Mouse (Mus musculus): ENCODE data around the gene Usp7. TPM values are rescaled to one million over a fixed set of nuclear protein-coding genes. Genes with fewer than 3 reads are reported as not detected.
A peak's percentile ranks its signal among the peaks of the same experiment; 100 is the strongest.

Usp7 gene
- polyA plus RNA-seq, 1 experiment from 2014 or later = 61.4 TPM

DNA sequence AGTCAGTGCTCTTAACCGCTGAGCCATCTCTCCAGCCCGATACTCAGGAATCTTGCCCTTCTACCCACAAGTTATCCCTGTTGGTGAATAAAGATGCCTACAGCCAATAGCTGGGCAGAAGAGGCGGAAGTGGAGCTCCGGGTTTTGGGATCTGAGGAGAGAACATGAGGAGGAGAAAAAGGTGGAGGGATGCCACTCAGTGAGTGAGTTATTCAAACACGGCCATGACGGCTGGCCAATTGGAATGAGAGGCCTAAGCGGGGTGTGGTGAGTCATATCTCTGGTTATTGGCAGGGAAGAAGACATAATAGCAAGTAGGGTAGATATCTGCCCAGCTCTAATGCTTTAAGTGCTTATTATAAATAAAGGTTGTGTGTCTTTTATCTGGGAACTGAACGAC lies 43.2 kb downstream of the Usp7 start:
- no peaks in the 10 kb centered on the region for H3K4me1 ChIP-seq (ENCODE audit: control insufficient read depth, insufficient read depth, low read length)
- no peaks in the 10 kb centered on the region for H3K36me3 ChIP-seq (ENCODE audit: control insufficient read depth, insufficient read depth, low read length)
- no peak overlapping the region for H3K27ac ChIP-seq (ENCODE audit: low read depth, low read length)
- no peak overlapping the region for H3K4me3 ChIP-seq (ENCODE audit: low read depth, low read length)
- no peaks in the 10 kb centered on the region for H3K9me3 ChIP-seq (ENCODE audit: control insufficient read depth, low read length)
- WGBS = 96% methylated on average over 8 of the region's 8 CpGs
- ATAC-seq (ENCODE audit: low read depth) = no peak
- no peak overlapping the region for H3K4me2 ChIP-seq (ENCODE audit: low read depth, low read length)
- H3K27me3 ChIP-seq (ENCODE audit: control insufficient read depth, insufficient read depth, low read length) = no peaks in the 10 kb centered on the region
- H3K9ac ChIP-seq (replicated peaks; ENCODE audit: low read depth, low read length) = no peak overlapping the region

DNA sequence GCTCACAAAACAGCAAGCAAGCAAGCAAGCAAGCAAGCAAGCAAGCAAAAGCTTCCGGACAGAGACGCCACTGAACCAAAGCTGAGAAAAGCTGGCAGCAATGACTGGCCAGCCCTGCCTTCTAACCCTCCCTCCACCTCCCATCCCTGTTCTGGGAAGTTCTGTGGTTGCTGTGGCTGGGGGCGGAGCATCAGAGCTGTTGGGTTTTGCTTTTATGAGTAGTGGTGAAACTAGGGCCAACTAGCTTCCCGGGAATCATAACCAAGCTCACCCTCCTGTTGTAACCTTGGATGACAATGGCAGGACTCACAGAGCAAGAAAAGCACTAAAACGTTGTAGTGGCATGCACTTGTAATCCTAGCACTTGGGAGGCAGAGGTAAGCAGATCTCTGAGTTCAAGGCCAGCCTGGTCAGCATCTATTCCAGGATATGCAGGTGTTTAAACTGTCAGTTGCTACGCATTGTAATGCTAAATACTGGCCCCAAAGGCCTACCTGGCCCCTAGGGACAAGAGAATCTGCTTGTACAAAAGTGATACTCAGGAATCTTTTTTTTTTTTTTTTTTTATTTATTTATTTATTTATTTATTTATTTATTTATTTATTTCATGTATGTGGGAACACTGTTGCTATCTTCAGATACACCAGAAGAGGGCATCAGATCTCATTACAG lies 43.8 kb downstream of the Usp7 start:
- Histone ChIP-seq H3K9ac (replicated peaks; ENCODE audit: low read depth, low read length) (no peak overlapping the region), H3K36me3 (ENCODE audit: control insufficient read depth, insufficient read depth, low read length) (no peaks in the 10 kb centered on the region), H3K4me3 (ENCODE audit: low read depth, low read length) (no peak overlapping the region), H3K27me3 (ENCODE audit: control insufficient read depth, insufficient read depth, low read length) (no peaks in the 10 kb centered on the region), H3K9me3 (ENCODE audit: control insufficient read depth, low read length) (no peaks in the 10 kb centered on the region), H3K27ac (ENCODE audit: low read depth, low read length) (no peak overlapping the region), H3K4me2 (ENCODE audit: low read depth, low read length) (no peak overlapping the region), H3K4me1 (ENCODE audit: control insufficient read depth, insufficient read depth, low read length) (no peaks in the 10 kb centered on the region)
- WGBS = 81% methylated on average over 6 of the region's 6 CpGs
- no peak for ATAC-seq (ENCODE audit: low read depth)

DNA sequence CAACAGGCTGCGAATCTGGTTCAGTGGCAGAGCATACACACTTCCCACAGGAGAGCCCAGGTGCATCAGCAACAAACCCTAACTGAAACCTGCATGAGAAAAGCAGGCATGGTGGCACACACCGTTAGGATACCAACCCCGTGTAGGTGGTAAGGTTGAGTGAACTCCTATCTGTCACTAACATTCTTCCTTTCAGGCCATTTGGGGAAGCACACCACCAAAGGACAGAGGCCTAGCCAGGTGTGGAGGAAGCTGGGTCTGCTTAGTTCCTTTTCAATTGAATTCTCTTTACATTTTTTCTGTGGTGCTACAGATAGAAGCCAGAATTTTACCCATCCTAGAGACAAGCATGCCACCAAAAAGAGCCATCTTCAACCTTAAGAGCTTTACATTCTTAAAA lies 44.3 kb downstream of the Usp7 start:
- H3K27ac ChIP-seq (ENCODE audit: low read depth, low read length) = no peak overlapping the region
- H3K4me3 ChIP-seq (ENCODE audit: low read depth, low read length) = no peak overlapping the region
- H3K4me1 ChIP-seq (ENCODE audit: control insufficient read depth, insufficient read depth, low read length) = no peaks in the 10 kb centered on the region
- whole genome bisulfite sequencing = 84% methylated on average over 3 of the region's 3 CpGs
- H3K27me3 ChIP-seq (ENCODE audit: control insufficient read depth, insufficient read depth, low read length) = no peaks in the 10 kb centered on the region
- no peaks in the 10 kb centered on the region for H3K36me3 ChIP-seq (ENCODE audit: control insufficient read depth, insufficient read depth, low read length)
- no peak overlapping the region for H3K9ac ChIP-seq (replicated peaks; ENCODE audit: low read depth, low read length)
- no peak for ATAC-seq (ENCODE audit: low read depth)
- H3K4me2 ChIP-seq (ENCODE audit: low read depth, low read length) = no peak overlapping the region
- no peaks in the 10 kb centered on the region for H3K9me3 ChIP-seq (ENCODE audit: control insufficient read depth, low read length)

DNA sequence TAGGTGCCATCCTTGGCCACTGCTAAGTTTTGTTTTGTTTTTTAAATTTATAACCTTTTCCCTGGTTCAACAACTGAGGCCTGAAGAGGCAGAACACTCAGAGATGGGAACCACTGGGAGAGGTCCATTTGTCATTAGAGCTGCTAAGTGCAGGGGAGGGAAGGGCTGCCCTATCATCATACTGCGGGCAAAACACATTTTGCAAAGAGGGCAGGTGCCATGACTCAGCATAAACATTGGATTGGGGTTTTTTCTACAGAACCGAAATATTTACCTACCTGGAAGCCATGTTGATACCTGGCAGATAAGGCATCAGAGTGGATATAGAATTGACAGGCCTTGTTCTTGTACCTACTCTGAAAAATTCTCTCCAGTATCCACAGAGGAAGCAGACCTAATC lies 45.6 kb downstream of the Usp7 start:
- H3K4me3 ChIP-seq (ENCODE audit: low read depth, low read length) = no peak overlapping the region
- H3K27ac ChIP-seq (ENCODE audit: low read depth, low read length) = no peak overlapping the region
- H3K9me3 ChIP-seq (ENCODE audit: control insufficient read depth, low read length) = no peaks in the 10 kb centered on the region
- H3K9ac ChIP-seq (replicated peaks; ENCODE audit: low read depth, low read length) = no peak overlapping the region
- no peak for ATAC-seq (ENCODE audit: low read depth)
- no peaks in the 10 kb centered on the region for H3K27me3 ChIP-seq (ENCODE audit: control insufficient read depth, insufficient read depth, low read length)
- H3K36me3 ChIP-seq (ENCODE audit: control insufficient read depth, insufficient read depth, low read length) = no peaks in the 10 kb centered on the region
- H3K4me2 ChIP-seq (ENCODE audit: low read depth, low read length) = no peak overlapping the region
- 82% methylated on average over 2 of the region's 2 CpGs for WGBS
- no peaks in the 10 kb centered on the region for H3K4me1 ChIP-seq (ENCODE audit: control insufficient read depth, insufficient read depth, low read length)

DNA sequence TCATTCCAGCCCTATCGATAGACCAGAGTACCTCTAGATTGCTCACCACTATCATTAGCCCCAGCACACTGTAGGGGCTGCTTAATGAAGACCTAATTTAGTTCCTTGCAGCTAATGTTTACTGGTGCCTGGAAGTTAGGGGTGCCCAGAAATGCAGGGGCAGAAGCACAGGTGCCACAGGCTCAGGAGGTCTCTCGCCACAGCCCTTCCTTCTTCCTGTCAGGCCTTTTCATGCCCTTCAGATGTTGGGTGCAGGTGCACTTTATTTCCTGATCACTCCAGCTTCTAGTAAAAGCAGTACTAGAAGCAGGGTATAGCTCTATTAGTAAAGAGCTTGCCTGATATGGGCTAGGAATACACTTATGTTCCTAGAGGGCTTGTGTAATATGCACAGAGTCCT lies 46.4 kb downstream of the Usp7 start:
- no peak overlapping the region for H3K27ac ChIP-seq (ENCODE audit: low read depth, low read length)
- H3K27me3 ChIP-seq (ENCODE audit: control insufficient read depth, insufficient read depth, low read length) = no peaks in the 10 kb centered on the region
- no peaks in the 10 kb centered on the region for H3K36me3 ChIP-seq (ENCODE audit: control insufficient read depth, insufficient read depth, low read length)
- WGBS = 93% methylated on average over 2 of the region's 2 CpGs
- no peak overlapping the region for H3K4me3 ChIP-seq (ENCODE audit: low read depth, low read length)
- H3K9me3 ChIP-seq (ENCODE audit: control insufficient read depth, low read length) = no peaks in the 10 kb centered on the region
- H3K4me2 ChIP-seq (ENCODE audit: low read depth, low read length) = no peak overlapping the region
- no peak for ATAC-seq (ENCODE audit: low read depth)
- no peaks in the 10 kb centered on the region for H3K4me1 ChIP-seq (ENCODE audit: control insufficient read depth, insufficient read depth, low read length)
- H3K9ac ChIP-seq (replicated peaks; ENCODE audit: low read depth, low read length) = no peak overlapping the region

DNA sequence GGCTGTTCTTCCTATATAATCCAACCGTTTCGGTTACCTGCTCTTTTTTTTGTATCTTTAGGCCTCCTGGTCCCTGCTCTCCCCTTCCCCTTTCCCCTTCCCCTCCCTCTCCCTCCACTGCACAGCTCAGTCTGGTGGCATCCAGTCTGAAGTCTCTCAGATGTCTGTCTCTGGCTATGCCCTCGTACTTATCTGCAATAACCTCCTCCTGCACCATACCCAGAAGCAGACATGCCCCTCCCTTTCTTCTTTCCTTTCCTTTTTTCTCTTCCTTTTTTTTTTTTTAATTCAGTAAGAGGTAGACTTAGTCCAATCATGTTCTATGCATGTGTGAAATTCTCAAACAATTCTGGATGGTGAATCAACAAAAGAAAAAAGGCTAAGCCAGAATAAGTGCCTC lies 48.1 kb downstream of the Usp7 start:
- WGBS = 70% methylated on average over 3 of the region's 3 CpGs
- no peaks in the 10 kb centered on the region for H3K27me3 ChIP-seq (ENCODE audit: control insufficient read depth, insufficient read depth, low read length)
- no peaks in the 10 kb centered on the region for H3K36me3 ChIP-seq (ENCODE audit: control insufficient read depth, insufficient read depth, low read length)
- H3K4me2 ChIP-seq (ENCODE audit: low read depth, low read length) = no peak overlapping the region
- no peak for ATAC-seq (ENCODE audit: low read depth)
- no peaks in the 10 kb centered on the region for H3K9me3 ChIP-seq (ENCODE audit: control insufficient read depth, low read length)
- no peak overlapping the region for H3K9ac ChIP-seq (replicated peaks; ENCODE audit: low read depth, low read length)
- H3K27ac ChIP-seq (ENCODE audit: low read depth, low read length) = no peak overlapping the region
- no peak overlapping the region for H3K4me3 ChIP-seq (ENCODE audit: low read depth, low read length)
- H3K4me1 ChIP-seq (ENCODE audit: control insufficient read depth, insufficient read depth, low read length) = no peaks in the 10 kb centered on the region

DNA sequence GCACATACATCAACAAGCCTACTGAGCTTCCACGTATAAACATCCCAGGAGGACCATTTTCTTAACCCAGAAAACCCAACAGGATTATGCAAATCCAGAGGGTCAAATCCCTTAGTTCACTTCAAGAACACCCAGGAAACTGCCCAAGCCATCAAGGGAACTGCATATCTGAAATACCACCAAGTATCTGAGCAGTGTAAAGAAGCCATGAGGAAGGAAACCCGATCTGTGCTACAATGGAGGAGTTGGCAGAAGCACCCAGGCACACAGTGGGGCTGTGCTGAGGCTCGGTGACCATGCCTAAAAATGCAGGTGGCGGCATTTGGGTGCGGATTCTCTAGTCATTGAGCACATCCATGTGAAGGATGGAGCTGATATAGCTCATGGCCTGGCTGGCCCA lies 50.4 kb downstream of the Usp7 start:
- Histone ChIP-seq H3K27ac (ENCODE audit: low read depth, low read length) (no peak overlapping the region), H3K4me1 (ENCODE audit: control insufficient read depth, insufficient read depth, low read length) (peaks cover 6% of the 10 kb centered on the region), H3K4me3 (ENCODE audit: low read depth, low read length) (no peak overlapping the region), H3K4me2 (ENCODE audit: low read depth, low read length) (no peak overlapping the region), H3K9me3 (ENCODE audit: control insufficient read depth, low read length) (no peaks in the 10 kb centered on the region), H3K36me3 (ENCODE audit: control insufficient read depth, insufficient read depth, low read length) (no peaks in the 10 kb centered on the region), H3K27me3 (ENCODE audit: control insufficient read depth, insufficient read depth, low read length) (no peaks in the 10 kb centered on the region), H3K9ac (replicated peaks; ENCODE audit: low read depth, low read length) (no peak overlapping the region)
- WGBS = 76% methylated on average over 5 of the region's 5 CpGs
- ATAC-seq (ENCODE audit: low read depth) = no peak

DNA sequence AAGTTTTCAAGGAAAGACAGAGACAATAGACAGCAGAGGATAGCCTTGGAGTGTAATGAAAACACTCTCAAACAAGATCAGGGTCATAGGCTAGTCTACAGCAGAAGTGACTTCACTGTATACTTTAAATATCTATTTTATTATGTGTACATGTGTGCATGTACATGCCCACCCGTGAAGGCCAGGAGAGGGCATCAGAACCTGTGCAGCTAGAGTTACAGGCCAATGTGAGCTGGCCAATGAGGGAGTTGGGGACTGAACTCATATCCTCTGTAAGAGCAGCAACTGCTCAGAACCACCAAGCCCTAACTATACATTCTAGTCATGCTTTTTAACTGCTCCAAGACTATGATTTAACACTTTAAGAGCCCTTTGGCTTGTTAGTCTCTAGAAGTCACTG lies 51.0 kb downstream of the Usp7 start:
- Histone ChIP-seq H3K27ac (ENCODE audit: low read depth, low read length) (no peak overlapping the region), H3K36me3 (ENCODE audit: control insufficient read depth, insufficient read depth, low read length) (no peaks in the 10 kb centered on the region), H3K27me3 (ENCODE audit: control insufficient read depth, insufficient read depth, low read length) (no peaks in the 10 kb centered on the region), H3K4me2 (ENCODE audit: low read depth, low read length) (no peak overlapping the region), H3K9ac (replicated peaks; ENCODE audit: low read depth, low read length) (no peak overlapping the region), H3K4me1 (ENCODE audit: control insufficient read depth, insufficient read depth, low read length) (peaks cover 12% of the 10 kb centered on the region), H3K4me3 (ENCODE audit: low read depth, low read length) (no peak overlapping the region), H3K9me3 (ENCODE audit: control insufficient read depth, low read length) (no peaks in the 10 kb centered on the region)
- ATAC-seq (ENCODE audit: low read depth) = no peak
- 70% methylated on average over 1 of the region's 1 CpGs for WGBS

DNA sequence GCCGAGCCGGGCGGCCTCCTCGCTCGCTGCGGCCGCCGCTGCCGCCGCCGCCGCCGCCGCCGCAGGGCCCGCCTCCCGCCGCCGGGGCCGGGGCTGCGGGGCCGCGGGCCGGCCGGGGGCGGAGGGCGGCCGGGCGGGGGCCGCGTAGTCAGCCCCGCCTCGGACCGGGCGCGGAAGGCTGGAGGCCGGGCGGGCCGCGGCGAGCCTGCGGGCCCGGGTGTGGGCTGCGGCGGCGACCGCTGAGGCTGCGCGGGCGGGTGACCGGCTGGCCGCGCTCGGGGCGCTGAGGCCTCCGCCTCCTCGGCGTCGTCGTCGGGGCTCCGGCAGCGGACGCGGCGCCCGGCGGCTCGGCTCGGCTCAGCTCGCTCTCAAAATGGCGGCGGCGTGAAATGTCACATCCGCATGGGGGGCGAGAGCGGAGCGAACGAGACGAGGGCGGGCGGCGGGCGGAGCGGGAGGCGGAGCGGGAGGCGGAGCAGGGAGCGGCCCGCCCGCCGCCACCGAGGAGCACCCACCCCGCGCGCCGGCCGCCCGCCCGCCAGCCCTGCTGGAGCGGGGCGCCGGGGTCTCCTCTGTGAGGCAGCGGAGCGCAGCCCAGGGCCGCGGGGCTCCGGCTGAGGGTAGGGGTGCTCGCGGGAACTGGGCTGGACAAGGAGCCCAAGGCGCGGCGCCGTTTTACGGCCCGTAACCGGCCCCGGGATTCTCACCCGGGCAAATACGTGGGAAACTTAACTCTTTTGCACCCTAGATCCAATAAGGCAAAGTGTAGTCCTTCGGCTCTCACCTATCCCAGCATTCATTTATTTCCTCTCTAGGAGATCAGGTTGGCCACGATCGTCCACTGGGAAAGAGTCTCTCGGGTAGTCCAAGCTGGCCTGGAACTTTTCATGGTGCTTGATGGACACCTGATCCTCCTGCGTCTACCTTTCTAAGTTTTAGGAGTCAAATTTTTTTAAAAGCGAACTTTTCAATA lies 53.3 kb downstream of the Usp7 start:
- no peaks in the 10 kb centered on the region for H3K36me3 ChIP-seq (ENCODE audit: control insufficient read depth, insufficient read depth, low read length)
- peak overlapping the region; percentile 99 for H3K9ac ChIP-seq (replicated peaks; ENCODE audit: low read depth, low read length)
- peaks cover 31% of the 10 kb centered on the region for H3K4me1 ChIP-seq (ENCODE audit: control insufficient read depth, insufficient read depth, low read length)
- H3K4me2 ChIP-seq (ENCODE audit: low read depth, low read length) = peak overlapping the region; percentile 49
- ATAC-seq (ENCODE audit: low read depth) = peak; percentile 88
- H3K9me3 ChIP-seq (ENCODE audit: control insufficient read depth, low read length) = no peaks in the 10 kb centered on the region
- H3K4me3 ChIP-seq (ENCODE audit: low read depth, low read length) = peak overlapping the region; percentile 99
- WGBS = 2% methylated on average over 75 of the region's 126 CpGs
- H3K27me3 ChIP-seq (ENCODE audit: control insufficient read depth, insufficient read depth, low read length) = no peaks in the 10 kb centered on the region
- peak overlapping the region; percentile 94 for H3K27ac ChIP-seq (ENCODE audit: low read depth, low read length)
